ENCODE assay signal across 1 mouse cellular context in the genomic region with DNA sequence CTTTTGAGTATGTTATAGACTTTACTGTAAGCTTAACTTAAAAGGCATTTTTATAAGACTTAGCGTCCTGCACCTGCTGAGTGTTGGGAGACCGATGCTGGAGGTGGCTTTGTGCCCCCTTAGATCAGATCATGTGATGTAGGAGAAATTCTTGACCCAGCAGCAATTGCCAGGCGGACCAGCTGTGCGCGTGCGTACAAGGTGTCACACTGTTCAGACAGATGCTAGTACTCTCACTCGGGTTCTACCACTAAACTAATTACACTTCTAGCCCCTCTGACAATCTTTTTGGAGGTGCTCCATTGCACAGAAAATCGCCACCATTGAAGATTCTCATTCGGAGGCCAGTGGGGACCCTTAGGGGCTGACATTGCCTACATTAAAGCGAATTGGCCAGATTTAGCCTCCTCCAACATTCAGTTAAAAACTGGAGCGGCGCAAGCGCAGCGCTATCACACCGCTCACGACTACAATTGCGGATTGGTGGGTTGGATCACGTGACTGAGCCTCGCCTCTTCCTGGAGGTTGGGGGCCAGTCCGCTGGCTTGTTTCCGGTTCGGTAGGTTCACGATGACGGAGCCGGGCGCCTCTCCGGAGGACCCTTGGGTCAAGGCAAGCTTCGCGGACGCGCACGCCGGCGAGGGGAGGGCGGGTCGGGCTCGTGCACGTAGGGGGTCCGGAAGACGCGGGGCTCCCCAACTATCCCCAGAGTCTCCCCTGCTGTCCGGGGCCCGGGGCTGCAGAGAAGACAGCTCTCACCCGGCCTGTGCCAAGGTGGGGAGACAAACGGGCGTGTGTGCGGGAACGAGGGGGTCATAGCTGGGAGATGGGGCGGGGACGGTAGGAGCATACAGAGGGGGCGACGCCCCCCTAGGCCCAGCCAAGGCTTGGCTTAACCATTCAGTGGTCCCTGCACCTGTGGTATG.
TF ChIP-seq lines count a peak whose summit lies in the region.

Gene Mlx (plus strand): TSS at position 522 of the 926 bp plus-strand sequence.

TF ChIP-seq in MEL, 35 proteins besides CTCF, POLR2A, EP300 and RAD21 (continued from another document):
- TF ChIP-seq MAFK (IDR thresholded peaks at IDR 0.05; ENCODE audit: borderline replicate concordance, low read depth, low read length) = no peak
- no peak for TF ChIP-seq UBTF (IDR thresholded peaks at IDR 0.05; ENCODE audit: borderline replicate concordance, insufficient read depth, low read depth, low read length)
- peak; percentile 94 for TF ChIP-seq ELF1 (IDR thresholded peaks at IDR 0.05; ENCODE audit: low read depth, low read length)
- TF ChIP-seq MEF2A (IDR thresholded peaks at IDR 0.05; ENCODE audit: extremely low read depth, insufficient replicate concordance, low read depth, low read length, poor library complexity, severe bottlenecking) = no peak
- peak; percentile 96 for TF ChIP-seq MAX (IDR thresholded peaks at IDR 0.05; ENCODE audit: low read length)
